Mouse (Mus musculus) megakaryocyte, embryonic 14.5 days (primary cell): ENCODE data around the gene Hmgcll1. TPM values are rescaled to one million over a fixed set of nuclear protein-coding genes. Genes with fewer than 3 reads are reported as not detected.

Experiments
- H3K27me3 ChIP-seq: replicated peaks from 2 replicates; pipeline ENCODE3; 2012; ENCODE audit warnings: inconsistent platforms
- H3K36me3 ChIP-seq: replicated peaks from 2 replicates; pipeline ENCODE3; 2012; ENCODE audit warnings: low read length, inconsistent platforms, mixed read lengths
- H3K4me1 ChIP-seq: 2 replicates; pipeline ENCODE4 v1.6.1; 2012; ENCODE audit warnings: inconsistent platforms
- H3K4me3 ChIP-seq: replicated peaks from 2 replicates; pipeline ENCODE3; 2012; ENCODE audit warnings: moderate library complexity, mild to moderate bottlenecking, inconsistent platforms
- H3K9me3 ChIP-seq: 2 replicates; pipeline ENCODE4 v1.6.1; 2012; ENCODE audit warnings: inconsistent platforms
- FLI1 ChIP-seq: IDR thresholded peaks from 2 replicates; pipeline ENCODE4 v1.6.1; 2012; ENCODE audit warnings: low read length, inconsistent platforms, mixed read lengths
- GATA1 ChIP-seq: IDR thresholded peaks from 3 replicates; pipeline ENCODE4 v1.6.1; 2012; ENCODE audit warnings: mixed read lengths, low read length, inconsistent platforms, borderline replicate concordance
- polyA plus RNA-seq: library from polyadenylated mRNA; stranded (reverse); fragments of >175 nt; gene quantifications from 2 replicates; pipeline ENCODE4 v1.2.3, GENCODE M21; 2012; ENCODE audit warnings: low replicate concordance; ENCODE audit not compliant: insufficient read depth

Gene Hmgcll1
- not detected in 2 replicates for polyA plus RNA-seq

- Histone ChIP-seq H3K9me3 (peaks cover 7% of the 10 kb centered on the region), H3K4me1 (peaks cover 4% of the 10 kb centered on the region; the same call in 1 of the 2 replicates), H3K4me3 (no peak within 1 kb of the TSS), H3K36me3 (no peaks in the 10 kb centered on the region), H3K27me3 (no peaks in the 10 kb centered on the region)
- TF ChIP-seq GATA1, result no peak
- no peak for TF ChIP-seq FLI1
Measured at GRCm38 (mm10) chr9:76014631-76015531, at the start of gene Hmgcll1. Gene Hmgcll1, plus strand, starts transcription at chr9:76014855.

GRCm38 (mm10) chr9:75980097-75980496 is 34.6 kb upstream of the Hmgcll1 start:
- Histone ChIP-seq H3K36me3 (no peaks in the 10 kb centered on the region), H3K4me1 (peaks cover 8% of the 10 kb centered on the region; the same call in 1 of the 2 replicates), H3K9me3 (no peaks in the 10 kb centered on the region), H3K27me3 (no peaks in the 10 kb centered on the region), H3K4me3 (no peak overlapping the region)
- no peak for TF ChIP-seq FLI1
- no peak for TF ChIP-seq GATA1

GRCm38 (mm10) chr9:75981139-75981538 is 33.5 kb upstream of the Hmgcll1 start:
- TF ChIP-seq FLI1 (no peak), GATA1 (no peak)
- Histone ChIP-seq H3K9me3 (no peaks in the 10 kb centered on the region), H3K36me3 (no peaks in the 10 kb centered on the region), H3K27me3 (no peaks in the 10 kb centered on the region), H3K4me3 (no peak overlapping the region), H3K4me1 (peaks cover 8% of the 10 kb centered on the region; the same call in 1 of the 2 replicates)

DNA sequence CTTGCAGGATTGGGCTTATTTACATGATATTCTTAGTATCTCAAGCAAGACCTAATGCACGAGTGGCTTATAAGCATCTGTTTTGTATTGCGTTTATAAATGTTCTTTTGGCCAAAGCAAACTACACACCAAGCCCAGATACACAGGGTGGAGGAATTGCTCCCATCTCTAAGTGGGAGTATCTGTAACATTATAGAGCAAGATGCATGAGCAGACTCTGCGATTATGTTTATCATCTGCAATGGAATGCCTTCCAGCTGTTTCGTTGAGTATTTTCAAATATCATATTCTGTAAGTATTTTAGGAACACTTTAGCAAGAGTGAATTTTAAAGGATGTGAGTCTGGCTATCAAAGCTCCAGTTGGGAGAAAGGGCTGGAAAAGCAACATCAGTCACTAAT is 25.2 kb upstream of the Hmgcll1 start:
- no peak overlapping the region for H3K4me3 ChIP-seq
- no peaks in the 10 kb centered on the region for H3K9me3 ChIP-seq
- no peaks in the 10 kb centered on the region for H3K27me3 ChIP-seq
- no peak for TF ChIP-seq FLI1
- TF ChIP-seq GATA1, result no peak
- no peaks in the 10 kb centered on the region for H3K4me1 ChIP-seq
- no peaks in the 10 kb centered on the region for H3K36me3 ChIP-seq

- H3K27me3 ChIP-seq, result no peaks in the 10 kb centered on the region
- peaks cover 23% of the 10 kb centered on the region for H3K4me1 ChIP-seq
- H3K36me3 ChIP-seq, result no peaks in the 10 kb centered on the region
- no peaks in the 10 kb centered on the region for H3K9me3 ChIP-seq
- no peak overlapping the region for H3K4me3 ChIP-seq
- TF ChIP-seq FLI1, result no peak
- no peak for TF ChIP-seq GATA1
Measured at GRCm38 (mm10) chr9:75998791-75999350, 15.8 kb upstream of the Hmgcll1 start.

DNA sequence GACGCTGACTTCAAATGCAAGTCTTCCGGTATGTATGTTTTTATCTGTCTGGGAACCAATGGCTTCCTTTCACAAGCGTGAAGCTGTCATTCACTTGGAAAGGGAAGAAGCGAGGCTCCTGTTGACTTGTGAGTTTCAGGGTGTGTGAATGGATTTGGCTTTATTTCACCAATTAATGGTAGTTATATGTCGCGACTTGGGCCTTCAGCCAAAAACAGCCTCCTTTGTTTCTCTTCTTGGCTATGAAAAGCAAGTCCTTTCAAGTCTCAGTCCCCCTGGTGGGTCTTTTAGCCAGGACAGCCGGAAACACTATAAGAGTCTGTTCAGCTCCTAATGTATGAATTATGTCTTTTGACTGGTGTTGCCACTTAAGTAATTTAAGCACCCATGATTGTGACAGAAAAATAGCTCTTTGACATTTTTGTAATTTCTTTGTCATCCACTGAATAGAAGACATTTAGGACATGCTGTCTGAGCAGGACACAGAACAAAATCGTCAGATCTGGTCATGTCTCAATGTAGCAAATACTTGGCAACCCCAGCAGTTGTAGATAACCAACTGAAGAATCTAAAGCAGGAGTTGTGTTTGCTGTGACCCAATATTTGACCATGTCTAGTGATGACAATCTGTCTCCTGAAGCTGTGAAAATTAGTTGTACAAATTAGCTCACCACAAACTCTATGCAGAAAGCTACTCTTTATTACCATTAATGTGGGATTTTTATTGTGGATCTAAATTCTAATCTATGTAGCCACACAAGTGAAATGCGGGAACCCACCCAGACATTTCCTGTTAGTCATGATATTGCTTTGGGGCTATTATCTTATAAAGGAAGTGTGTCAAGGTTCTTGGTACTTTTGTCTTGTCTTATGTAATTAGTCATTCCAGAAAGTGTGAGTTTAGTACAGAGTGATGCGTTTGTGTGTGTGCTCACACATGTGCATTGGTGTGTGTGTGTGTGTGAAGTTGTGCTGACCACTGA is 13.5 kb upstream of the Hmgcll1 start:
- Histone ChIP-seq H3K27me3 (no peaks in the 10 kb centered on the region), H3K4me3 (no peak overlapping the region), H3K4me1 (peaks cover 26% of the 10 kb centered on the region), H3K9me3 (no peaks in the 10 kb centered on the region), H3K36me3 (no peaks in the 10 kb centered on the region)
- TF ChIP-seq GATA1 (no peak), FLI1 (no peak)

- no peaks in the 10 kb centered on the region for H3K9me3 ChIP-seq
- no peak overlapping the region for H3K4me3 ChIP-seq
- H3K27me3 ChIP-seq, result no peaks in the 10 kb centered on the region
- TF ChIP-seq FLI1 (no peak), GATA1 (no peak)
- no peaks in the 10 kb centered on the region for H3K36me3 ChIP-seq
- peaks cover 29% of the 10 kb centered on the region for H3K4me1 ChIP-seq
Measured at GRCm38 (mm10) chr9:76003066-76003465, 11.6 kb upstream of the Hmgcll1 start.

- H3K4me1 ChIP-seq, result peaks cover 29% of the 10 kb centered on the region
- no peaks in the 10 kb centered on the region for H3K36me3 ChIP-seq
Measured at GRCm38 (mm10) chr9:76003637-76004036, 11.0 kb upstream of the Hmgcll1 start.

DNA sequence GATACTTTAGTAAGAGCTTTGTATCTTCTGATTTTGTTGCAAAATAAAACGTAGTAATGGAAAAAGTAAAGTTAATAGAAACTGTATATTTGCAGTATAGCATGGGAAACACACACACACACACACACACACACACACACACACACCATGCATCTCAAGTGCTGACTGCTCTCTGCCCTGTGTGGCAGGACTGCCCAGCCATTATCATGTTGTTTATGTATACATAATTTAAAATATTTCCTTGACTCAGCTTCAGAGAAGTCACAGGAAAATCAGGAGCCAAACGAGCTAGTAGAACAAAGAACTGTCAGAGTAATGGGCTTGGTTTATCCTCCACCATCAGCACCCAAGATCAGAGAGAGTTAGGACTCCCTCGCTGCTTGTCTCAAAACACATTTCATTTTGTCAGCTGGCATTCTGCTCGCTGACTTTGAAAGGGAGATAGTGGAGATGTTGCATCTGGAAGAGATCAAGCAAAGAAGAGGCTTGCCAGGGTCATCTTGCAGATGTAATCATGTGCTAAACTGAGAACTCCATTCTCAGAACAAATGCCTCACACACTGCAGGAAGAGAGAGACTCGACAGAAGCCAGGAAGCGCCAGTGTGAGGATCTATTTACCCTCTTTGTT is 7.2 kb upstream of the Hmgcll1 start:
- H3K27me3 ChIP-seq, result no peaks in the 10 kb centered on the region
- no peaks in the 10 kb centered on the region for H3K36me3 ChIP-seq
- no peak for TF ChIP-seq GATA1
- TF ChIP-seq FLI1, result no peak
- peaks cover 24% of the 10 kb centered on the region for H3K4me1 ChIP-seq
- H3K4me3 ChIP-seq, result no peak overlapping the region
- no peaks in the 10 kb centered on the region for H3K9me3 ChIP-seq

More at GRCm38 (mm10) chr9:76003637-76004036, 11.0 kb upstream of the Hmgcll1 start:
- no peak for TF ChIP-seq GATA1
- TF ChIP-seq FLI1, result no peak
- no peak overlapping the region for H3K4me3 ChIP-seq
- no peaks in the 10 kb centered on the region for H3K9me3 ChIP-seq
- no peaks in the 10 kb centered on the region for H3K27me3 ChIP-seq
